Mouse (Mus musculus) kidney, embryonic 15.5 days (tissue): Measurements from ENCODE around the gene Nhlh2. TPM values are rescaled to one million over a fixed set of nuclear protein-coding genes. Genes with fewer than 3 reads are reported as not detected.

ENCODE experiments used
- ATAC-seq: fragments of 200-750 bp; cut with Nextera tagmentation; replicated peaks from 2 replicates; pipeline ENCODE4 v1.8.0; 2017; ENCODE audit warnings: moderate TSS enrichment; ENCODE audit not compliant: low FRiP score
- H3K27ac ChIP-seq: fragments of 300-500 bp; sonication (generic); 2 replicates; pipeline ENCODE4 v1.5.1; 2015; ENCODE audit warnings: mild to moderate bottlenecking, inconsistent platforms
- H3K27me3 ChIP-seq: fragments of 300-500 bp; sonication (generic); 2 replicates; pipeline ENCODE4 v1.6.1; 2015; ENCODE audit warnings: inconsistent platforms
- H3K36me3 ChIP-seq: fragments of 300-500 bp; sonication (generic); 2 replicates; pipeline ENCODE4 v1.6.1; 2015; ENCODE audit warnings: inconsistent platforms
- H3K4me1 ChIP-seq: fragments of 300-500 bp; sonication (generic); 2 replicates; pipeline ENCODE4 v1.6.1; 2015; ENCODE audit warnings: inconsistent platforms
- H3K4me2 ChIP-seq: fragments of 300-500 bp; sonication (generic); 2 replicates; pipeline ENCODE4 v1.6.1; 2015; ENCODE audit warnings: moderate library complexity, mild to moderate bottlenecking, inconsistent platforms
- H3K4me3 ChIP-seq: fragments of 300-500 bp; sonication (generic); replicated peaks from 2 replicates; pipeline ENCODE4 v1.5.1; 2015; ENCODE audit warnings: mild to moderate bottlenecking, inconsistent platforms
- H3K9ac ChIP-seq: fragments of 300-500 bp; sonication (generic); 2 replicates; pipeline ENCODE4 v1.6.1; 2015; ENCODE audit warnings: mild to moderate bottlenecking, inconsistent platforms
- H3K9me3 ChIP-seq: fragments of 300-500 bp; sonication (generic); replicated peaks from 2 replicates; pipeline ENCODE4 v1.6.1; 2016; ENCODE audit warnings: inconsistent platforms
- WGBS: fragments of 180-500 bp; shearing (Covaris S2); methylation state at CpG from one replicate; pipeline ENCODE4 v1.1.7; 2015; ENCODE audit warnings: mixed read lengths; 5-methylcytosine and 5-hydroxymethylcytosine counted together
- polyA plus RNA-seq: library from polyadenylated mRNA; unstranded; fragments of >200 nt; fragmentation: Nextera tagmentation; extraction: Ambion mirVana; gene quantifications from 2 replicates; pipeline ENCODE4 v1.2.1, GENCODE M21; 2015

The Nhlh2 gene
- polyA plus RNA-seq, 1 experiment from 2014 or later: not detected

DNA sequence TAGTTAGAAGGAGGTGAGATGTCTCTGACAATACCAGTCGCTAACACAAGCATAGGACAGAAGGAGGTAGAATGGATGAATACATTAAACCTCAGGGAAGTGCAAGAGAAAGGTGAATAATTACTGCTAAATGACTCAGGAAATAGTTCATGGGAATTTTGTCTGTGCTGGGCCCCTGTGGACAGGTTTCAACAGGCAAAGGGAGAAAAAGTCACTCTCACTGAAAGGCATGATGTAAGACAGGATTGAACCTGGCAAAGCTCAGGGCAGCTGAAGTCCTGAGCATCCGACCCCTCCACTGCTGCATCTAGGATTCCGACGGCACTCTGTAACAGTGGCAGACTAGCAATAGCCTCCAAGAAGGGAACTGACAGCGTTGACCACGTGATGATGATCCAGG, 28.7 kb downstream of the Nhlh2 start:
- Histone ChIP-seq H3K4me3 (no peak overlapping the region), H3K27ac (no peak overlapping the region), H3K9ac (no peak overlapping the region), H3K36me3 (no peaks in the 10 kb centered on the region), H3K4me2 (no peak overlapping the region), H3K4me1 (no peaks in the 10 kb centered on the region), H3K27me3 (no peaks in the 10 kb centered on the region), H3K9me3 (no peaks in the 10 kb centered on the region)
- no peak for ATAC-seq
- 83% methylated on average over 6 of the region's 6 CpGs for WGBS

DNA sequence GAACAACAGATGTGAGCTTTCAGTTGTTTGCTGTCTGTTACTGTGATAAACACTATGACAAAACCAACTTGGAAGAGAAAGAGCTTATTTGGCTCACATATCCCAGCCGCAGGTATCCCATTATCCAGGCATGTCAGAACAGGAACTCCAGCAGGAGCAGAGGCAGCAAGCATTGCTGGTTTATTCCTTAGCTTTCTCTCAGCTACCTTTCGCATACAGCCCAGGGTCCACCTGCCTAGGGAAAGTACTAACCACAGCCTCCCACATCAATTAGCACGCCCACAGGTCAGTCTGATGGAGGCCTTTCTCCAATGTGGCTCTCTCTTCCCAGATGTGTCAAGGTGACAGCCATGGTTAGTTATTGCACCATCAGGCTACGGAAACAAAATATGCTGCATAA, 31.8 kb downstream of the Nhlh2 start:
- WGBS: 90% methylated on average over 4 of the region's 4 CpGs

DNA sequence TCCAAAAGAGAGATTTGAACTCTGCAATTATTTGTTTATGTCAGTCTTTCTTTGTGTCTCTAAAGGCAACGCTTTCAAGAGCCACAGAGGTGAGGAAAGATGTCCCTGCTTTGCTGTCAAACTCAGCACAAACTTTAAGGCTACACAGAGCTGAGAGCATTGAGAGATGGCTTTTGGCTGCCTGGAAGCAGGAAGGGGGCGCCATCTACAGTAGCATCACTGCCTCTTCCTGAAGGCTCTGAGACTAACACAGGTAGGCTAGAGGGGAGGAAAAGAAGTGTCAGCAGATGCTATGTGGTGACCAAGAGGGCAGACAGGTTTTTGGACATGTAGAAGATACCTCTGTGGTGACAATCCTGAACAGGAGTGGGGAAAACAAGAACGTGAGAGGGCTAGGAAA, 35.2 kb downstream of the Nhlh2 start:
- H3K9me3 ChIP-seq: no peaks in the 10 kb centered on the region
- H3K4me2 ChIP-seq: no peak overlapping the region
- WGBS: 40% methylated on average over 3 of the region's 3 CpGs
- H3K4me3 ChIP-seq: no peak overlapping the region
- no peaks in the 10 kb centered on the region for H3K36me3 ChIP-seq
- no peaks in the 10 kb centered on the region for H3K4me1 ChIP-seq
- no peak for ATAC-seq
- no peak overlapping the region for H3K9ac ChIP-seq
- no peaks in the 10 kb centered on the region for H3K27me3 ChIP-seq
- H3K27ac ChIP-seq: no peak overlapping the region

More for the DNA sequence above, 31.8 kb downstream of the Nhlh2 start:
- H3K27ac ChIP-seq: no peak overlapping the region
- H3K27me3 ChIP-seq: no peaks in the 10 kb centered on the region
- ATAC-seq: no peak
- no peaks in the 10 kb centered on the region for H3K4me1 ChIP-seq
- H3K9me3 ChIP-seq: no peaks in the 10 kb centered on the region
- no peak overlapping the region for H3K4me3 ChIP-seq
- no peak overlapping the region for H3K9ac ChIP-seq
- no peaks in the 10 kb centered on the region for H3K36me3 ChIP-seq
- H3K4me2 ChIP-seq: no peak overlapping the region

DNA sequence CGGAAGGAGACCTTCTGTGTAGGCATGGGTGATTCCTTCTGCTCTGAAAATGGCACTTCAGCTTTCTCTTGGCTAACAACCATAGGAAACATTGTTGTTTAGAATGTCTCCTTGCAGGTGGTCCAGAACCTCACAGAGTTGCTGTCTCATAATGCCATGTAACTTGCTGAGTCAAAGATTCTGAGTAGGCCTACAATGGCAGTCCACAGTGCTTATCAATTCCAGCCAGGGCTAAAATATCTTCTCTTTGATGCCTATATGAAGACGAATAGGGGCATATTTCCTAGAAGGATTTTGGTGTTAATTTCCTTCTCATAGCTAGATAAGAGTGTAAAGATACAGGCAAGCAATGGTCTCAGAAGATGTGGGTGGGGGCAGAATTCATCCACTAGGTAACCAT, 37.7 kb downstream of the Nhlh2 start:
- no peak for ATAC-seq
- no peak overlapping the region for H3K9ac ChIP-seq
- 90% methylated on average over 2 of the region's 2 CpGs for WGBS
- no peaks in the 10 kb centered on the region for H3K9me3 ChIP-seq
- no peak overlapping the region for H3K4me2 ChIP-seq
- H3K27me3 ChIP-seq: no peaks in the 10 kb centered on the region
- no peaks in the 10 kb centered on the region for H3K4me1 ChIP-seq
- H3K36me3 ChIP-seq: no peaks in the 10 kb centered on the region
- no peak overlapping the region for H3K4me3 ChIP-seq
- H3K27ac ChIP-seq: no peak overlapping the region

DNA sequence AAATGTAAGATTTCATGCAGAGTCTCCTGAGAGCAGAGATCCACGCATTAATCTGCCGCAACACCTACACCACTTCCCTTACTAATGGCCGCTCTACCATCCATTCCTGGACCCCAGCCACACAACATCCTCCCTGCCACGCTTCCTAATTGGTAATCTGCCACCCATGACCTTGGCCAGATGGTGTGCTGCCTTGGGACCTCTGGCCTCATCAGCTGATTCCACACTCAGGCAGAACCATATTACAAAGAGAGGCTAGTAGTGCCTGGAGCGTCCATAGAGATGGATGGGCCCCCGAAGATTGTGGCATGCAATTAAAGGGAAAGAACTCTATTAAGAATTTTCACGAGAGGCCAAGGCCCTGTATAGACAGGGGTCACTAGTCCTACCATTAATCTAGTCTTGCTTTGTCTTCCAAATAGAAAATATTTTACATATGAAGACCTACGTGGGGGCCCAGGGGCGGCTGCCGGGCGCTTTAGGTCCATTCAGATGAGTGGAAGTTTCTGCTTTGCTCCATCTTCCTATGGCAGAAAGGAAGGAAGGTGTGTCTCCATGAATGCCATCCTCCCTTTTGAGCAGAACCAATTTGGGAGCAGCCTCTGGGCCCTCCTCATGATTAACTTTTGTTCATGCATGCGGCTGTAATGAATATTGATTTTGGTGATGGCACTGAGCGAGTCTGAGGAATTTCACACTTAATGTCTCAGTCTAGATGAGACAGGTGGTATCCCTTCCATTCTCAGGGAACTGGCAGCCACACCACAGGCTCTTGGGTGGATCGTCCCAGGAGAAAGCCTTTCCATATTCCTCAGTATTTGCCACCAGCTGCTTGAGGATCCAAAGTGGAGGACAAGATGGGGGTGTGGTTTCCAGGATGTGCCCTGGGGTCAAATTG, 39.6 kb downstream of the Nhlh2 start:
- H3K4me2 ChIP-seq: no peak overlapping the region
- 77% methylated on average over 14 of the region's 14 CpGs for WGBS
- H3K36me3 ChIP-seq: no peaks in the 10 kb centered on the region
- H3K9ac ChIP-seq: no peak overlapping the region
- no peak overlapping the region for H3K27ac ChIP-seq
- H3K4me3 ChIP-seq: no peak overlapping the region
- no peaks in the 10 kb centered on the region for H3K4me1 ChIP-seq
- no peaks in the 10 kb centered on the region for H3K9me3 ChIP-seq
- H3K27me3 ChIP-seq: no peaks in the 10 kb centered on the region
- no peak for ATAC-seq

DNA sequence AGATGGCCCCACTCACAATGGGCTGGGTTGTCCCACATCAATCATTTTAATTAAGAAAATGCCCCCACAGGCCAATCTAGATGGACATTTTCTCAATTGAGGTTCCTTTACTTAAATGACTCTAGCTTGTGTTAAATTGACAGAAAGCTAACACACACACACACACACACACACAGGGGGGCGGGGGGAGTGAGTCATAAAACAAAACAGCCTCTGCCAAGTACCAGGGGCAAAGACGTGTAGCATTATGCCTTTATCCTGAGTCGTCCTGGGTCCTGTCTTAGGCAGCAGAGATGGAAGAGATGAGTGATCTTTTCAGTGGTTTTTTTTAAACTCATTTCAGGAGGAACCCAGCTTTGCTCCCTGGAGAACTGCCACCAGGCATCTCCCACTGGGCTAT, 42.2 kb downstream of the Nhlh2 start:
- WGBS: 39% methylated on average over 3 of the region's 3 CpGs
- Histone ChIP-seq H3K4me2 (no peak overlapping the region), H3K9me3 (no peaks in the 10 kb centered on the region), H3K27ac (no peak overlapping the region), H3K4me1 (no peaks in the 10 kb centered on the region), H3K9ac (no peak overlapping the region), H3K36me3 (no peaks in the 10 kb centered on the region), H3K4me3 (no peak overlapping the region), H3K27me3 (no peaks in the 10 kb centered on the region)
- no peak for ATAC-seq

DNA sequence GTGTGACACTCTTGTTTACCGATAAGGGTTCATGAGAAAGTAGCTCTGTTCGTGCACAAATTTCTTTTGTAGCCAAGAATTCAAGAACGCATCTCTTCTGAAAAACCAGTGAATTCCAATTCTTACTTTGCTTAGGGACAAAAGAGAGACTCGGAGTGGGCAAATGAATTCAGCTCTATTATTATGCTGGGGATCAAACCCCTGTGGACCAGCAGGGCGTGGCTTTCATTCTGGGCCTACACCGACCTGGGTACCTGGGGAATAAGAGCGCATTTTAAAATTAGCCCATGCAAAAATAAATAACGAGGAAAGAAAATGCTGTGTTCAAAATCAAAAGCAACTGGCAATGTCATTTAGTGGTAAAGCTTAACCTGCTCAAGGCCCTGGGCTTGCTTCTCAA, 43.4 kb downstream of the Nhlh2 start:
- Histone ChIP-seq H3K9me3 (no peaks in the 10 kb centered on the region), H3K4me1 (no peaks in the 10 kb centered on the region), H3K36me3 (no peaks in the 10 kb centered on the region), H3K27ac (no peak overlapping the region), H3K4me2 (no peak overlapping the region), H3K9ac (no peak overlapping the region), H3K4me3 (no peak overlapping the region), H3K27me3 (no peaks in the 10 kb centered on the region)
- WGBS: 67% methylated on average over 8 of the region's 8 CpGs
- ATAC-seq: no peak

DNA sequence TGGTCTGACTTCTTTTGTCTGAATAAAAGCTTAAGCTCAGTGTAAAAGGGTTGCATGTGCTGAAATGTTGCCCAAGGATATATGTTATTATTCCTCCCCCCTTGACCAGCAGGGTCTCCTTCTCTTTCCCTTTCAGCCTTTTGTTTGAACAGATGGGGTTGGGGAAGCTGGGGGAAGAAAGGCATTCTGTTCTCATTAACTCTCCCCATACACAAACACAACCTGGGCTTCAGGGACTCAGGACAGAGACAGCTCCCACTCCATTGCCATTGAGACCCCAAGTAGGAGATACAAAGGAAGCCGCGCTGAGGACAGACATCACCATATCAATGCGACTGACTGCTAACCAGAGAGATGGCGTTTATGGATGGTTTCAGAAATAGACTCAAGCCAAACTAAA, 46.0 kb downstream of the Nhlh2 start:
- Histone ChIP-seq H3K4me2 (no peak overlapping the region), H3K9me3 (no peaks in the 10 kb centered on the region), H3K27ac (no peak overlapping the region), H3K27me3 (no peaks in the 10 kb centered on the region), H3K4me3 (no peak overlapping the region), H3K9ac (no peak overlapping the region), H3K4me1 (no peaks in the 10 kb centered on the region), H3K36me3 (no peaks in the 10 kb centered on the region)
- WGBS: 64% methylated on average over 4 of the region's 4 CpGs
- no peak for ATAC-seq

DNA sequence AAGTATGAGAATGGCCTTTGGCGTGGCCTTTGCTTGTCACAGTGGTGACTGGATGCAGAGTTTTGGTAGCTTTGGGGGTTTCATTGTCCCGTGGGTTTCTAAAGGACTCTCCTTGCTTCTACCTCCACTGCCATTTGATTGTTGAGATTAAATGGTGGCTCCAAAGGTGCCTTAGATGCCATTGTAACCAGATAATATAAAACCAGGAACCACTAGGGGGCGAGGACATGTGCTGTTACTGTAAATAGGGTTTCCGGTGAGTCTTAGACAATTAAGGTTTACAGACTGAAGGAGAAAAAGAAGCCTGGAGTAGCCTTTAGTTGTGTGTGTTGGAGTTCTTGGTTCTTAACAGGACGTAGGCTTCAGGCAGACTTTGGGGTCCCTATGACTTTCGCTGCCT, 50.2 kb downstream of the Nhlh2 start:
- H3K4me1 ChIP-seq: no peaks in the 10 kb centered on the region
- no peak overlapping the region for H3K4me2 ChIP-seq
- 85% methylated on average over 6 of the region's 6 CpGs for WGBS
- H3K9ac ChIP-seq: no peak overlapping the region
- no peaks in the 10 kb centered on the region for H3K36me3 ChIP-seq
- H3K9me3 ChIP-seq: no peaks in the 10 kb centered on the region
- H3K27me3 ChIP-seq: no peaks in the 10 kb centered on the region
- H3K4me3 ChIP-seq: no peak overlapping the region
- H3K27ac ChIP-seq: no peak overlapping the region
- no peak for ATAC-seq

DNA sequence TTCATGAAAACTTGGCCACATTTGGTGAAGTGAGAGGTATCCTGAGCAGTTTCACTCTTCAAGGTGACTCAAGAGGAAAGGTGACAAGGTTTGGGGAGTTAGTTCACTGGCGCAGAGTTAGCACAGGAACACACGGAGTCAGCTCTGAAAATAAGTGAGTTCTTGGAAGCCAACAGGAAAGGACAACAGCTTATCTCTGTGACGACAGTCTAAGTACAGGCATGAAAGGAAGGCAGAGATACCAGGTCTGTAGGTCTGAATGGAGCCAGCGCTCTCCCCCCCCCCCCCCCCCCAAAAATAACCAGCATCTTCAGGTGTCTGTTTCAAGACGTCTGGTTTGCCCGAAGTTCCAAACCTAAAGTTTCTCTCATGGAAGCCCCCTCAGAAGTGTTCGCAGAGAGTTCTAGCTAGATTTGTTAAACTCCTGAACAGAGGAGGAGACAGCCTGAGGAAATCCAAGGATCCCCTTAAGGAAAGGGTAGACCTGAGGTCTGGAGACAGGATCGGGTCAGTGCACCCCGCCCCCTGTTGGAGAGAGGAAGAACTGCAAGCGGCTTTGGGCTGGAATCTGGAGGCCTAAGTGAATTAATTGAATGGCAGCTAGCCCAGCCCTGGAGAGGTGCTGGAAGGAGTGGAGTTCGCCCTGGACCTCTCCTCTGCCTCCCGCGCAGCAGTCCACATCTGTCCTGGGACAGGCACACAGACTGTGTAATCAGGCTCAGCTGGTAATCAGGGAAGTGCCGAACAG, 52.2 kb downstream of the Nhlh2 start:
- H3K4me2 ChIP-seq: no peak overlapping the region
- no peaks in the 10 kb centered on the region for H3K27me3 ChIP-seq
- H3K4me1 ChIP-seq: no peaks in the 10 kb centered on the region
- H3K4me3 ChIP-seq: no peak overlapping the region
- no peak; the same call in 1 of the 2 replicates for ATAC-seq
- no peaks in the 10 kb centered on the region for H3K36me3 ChIP-seq
- H3K9ac ChIP-seq: no peak overlapping the region
- H3K9me3 ChIP-seq: no peaks in the 10 kb centered on the region
- WGBS: 47% methylated on average over 14 of the region's 14 CpGs
- no peak overlapping the region for H3K27ac ChIP-seq

DNA sequence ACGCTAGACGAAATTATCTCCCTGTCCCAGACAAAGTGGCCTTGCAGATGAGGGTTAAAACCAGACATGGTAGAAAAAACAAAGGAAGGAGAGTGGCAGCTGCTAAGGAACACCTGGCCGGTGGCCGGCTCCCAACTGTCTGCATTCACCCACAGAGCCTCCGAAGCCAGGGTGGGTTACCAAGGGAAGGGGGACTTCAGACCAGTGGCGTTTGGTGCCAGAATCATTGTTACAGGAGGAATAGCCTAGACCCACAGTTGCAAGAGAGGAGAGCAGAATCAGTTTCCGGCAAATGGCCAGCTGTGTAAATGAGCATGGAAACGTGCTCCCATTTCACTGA, 52.8 kb downstream of the Nhlh2 start:
- no peak overlapping the region for H3K4me3 ChIP-seq
- H3K36me3 ChIP-seq: no peaks in the 10 kb centered on the region
- no peaks in the 10 kb centered on the region for H3K4me1 ChIP-seq
- no peak overlapping the region for H3K4me2 ChIP-seq
- H3K27me3 ChIP-seq: no peaks in the 10 kb centered on the region
- WGBS: 33% methylated on average over 8 of the region's 8 CpGs
- H3K9me3 ChIP-seq: no peaks in the 10 kb centered on the region
- ATAC-seq: no peak
- H3K27ac ChIP-seq: no peak overlapping the region
- H3K9ac ChIP-seq: no peak overlapping the region

DNA sequence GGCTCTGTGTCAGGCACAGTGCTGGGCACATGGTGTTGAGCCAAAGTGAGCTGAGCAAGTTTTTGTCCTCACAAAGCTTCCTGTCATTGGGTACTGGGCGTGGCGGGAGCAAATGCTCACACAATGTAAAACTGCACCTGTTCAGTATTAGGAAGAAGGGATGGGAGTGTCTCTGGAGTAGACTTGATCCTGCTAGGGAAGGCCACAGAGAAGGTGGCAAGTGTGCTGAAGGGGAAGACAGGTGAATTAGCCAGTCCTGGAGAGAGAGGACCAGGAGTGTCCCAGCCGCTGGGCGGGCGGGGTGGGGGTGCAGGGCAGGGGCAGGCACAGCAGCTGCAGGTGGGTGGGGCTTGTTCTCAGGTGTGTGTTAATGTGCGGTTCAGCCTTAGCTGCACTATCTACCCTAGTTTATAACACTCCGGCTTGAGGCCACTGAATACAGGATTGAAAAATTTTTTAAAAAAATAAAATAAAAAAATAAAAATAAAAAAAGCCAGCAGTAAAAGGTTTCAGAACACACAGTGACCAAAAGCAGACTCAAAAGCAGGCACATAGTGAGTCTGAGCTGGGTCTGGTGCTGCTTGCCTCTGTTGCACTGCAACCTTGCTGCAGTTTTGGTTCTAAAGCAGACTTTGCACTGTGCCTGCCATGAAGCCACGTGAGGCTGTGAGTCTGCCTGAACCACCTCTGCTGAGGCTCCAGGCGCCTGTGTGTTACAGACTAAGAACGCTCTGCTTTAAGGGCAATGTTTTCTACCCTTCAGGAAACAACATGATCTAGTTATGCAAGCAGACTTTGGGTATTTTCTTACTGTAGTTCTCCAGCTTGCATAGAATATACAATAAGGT, 53.6 kb downstream of the Nhlh2 start:
- Histone ChIP-seq H3K9ac (no peak overlapping the region), H3K36me3 (no peaks in the 10 kb centered on the region), H3K4me1 (no peaks in the 10 kb centered on the region), H3K27me3 (no peaks in the 10 kb centered on the region), H3K4me2 (no peak overlapping the region), H3K4me3 (no peak overlapping the region), H3K9me3 (no peaks in the 10 kb centered on the region), H3K27ac (no peak overlapping the region)
- no peak for ATAC-seq
- 70% methylated on average over 10 of the region's 10 CpGs for WGBS
